Mouse (Mus musculus) heart, postnatal 0 days (tissue): ENCODE measurements around the gene Ifitm2. TPM values are rescaled to one million over a fixed set of nuclear protein-coding genes. Genes with fewer than 3 reads are reported as not detected.

Source experiments
- ATAC-seq: fragments of 200-750 bp; cut with Nextera tagmentation; 2 replicates; pipeline ENCODE4 v1.8.0; 2017; ENCODE audit warnings: low read depth, moderate number of reproducible peaks, moderate library complexity; ENCODE audit not compliant: insufficient read depth
- DNase-seq: peaks from one replicate; pipeline ENCODE4 v3.0.0-alpha.2; 2016; ENCODE audit warnings: low spot score
- H3K27ac ChIP-seq: fragments of 300-500 bp; sonication (generic); 2 replicates; pipeline ENCODE4 v1.5.1; 2014; ENCODE audit warnings: low read depth, mild to moderate bottlenecking
- H3K27me3 ChIP-seq: fragments of 300-500 bp; sonication (generic); 2 replicates; pipeline ENCODE4 v1.6.1; 2014; ENCODE audit warnings: low read length, mixed read lengths; ENCODE audit not compliant: control insufficient read depth, insufficient read depth
- H3K36me3 ChIP-seq: fragments of 300-500 bp; sonication (generic); replicated peaks from 2 replicates; pipeline ENCODE4 v1.6.1; 2014; ENCODE audit warnings: low read length, mixed read lengths; ENCODE audit not compliant: control insufficient read depth, insufficient read depth
- H3K4me1 ChIP-seq: fragments of 300-500 bp; sonication (generic); 2 replicates; pipeline ENCODE4 v1.6.1; 2014; ENCODE audit warnings: antibody characterized with exemption; ENCODE audit not compliant: control insufficient read depth, insufficient read depth
- H3K4me2 ChIP-seq: fragments of 300-500 bp; sonication (generic); 2 replicates; pipeline ENCODE4 v1.6.1; 2014; ENCODE audit warnings: low read depth, mild to moderate bottlenecking, low read length, moderate library complexity
- H3K4me3 ChIP-seq: fragments of 300-500 bp; sonication (generic); 2 replicates; pipeline ENCODE4 v1.5.1; 2014; ENCODE audit warnings: low read depth, low read length
- H3K9ac ChIP-seq: fragments of 300-500 bp; sonication (generic); replicated peaks from 2 replicates; pipeline ENCODE4 v1.6.1; 2014; ENCODE audit warnings: low read depth, low read length, mixed read lengths
- H3K9me3 ChIP-seq: fragments of 300-500 bp; sonication (generic); replicated peaks from 2 replicates; pipeline ENCODE4 v1.6.1; 2016; ENCODE audit warnings: low read length; ENCODE audit not compliant: control insufficient read depth
- CTCF ChIP-seq: IDR thresholded peaks from 2 replicates; pipeline ENCODE4 v1.5.1; 2016; ENCODE audit warnings: antibody characterized with exemption, control low read depth, low read depth
- EP300 ChIP-seq: IDR thresholded peaks from 2 replicates; pipeline ENCODE4 v1.6.1; 2016; ENCODE audit warnings: antibody characterized with exemption, low read depth
- WGBS: fragments of 180-500 bp; shearing (Covaris S2); extraction: QIAGEN DNeasy Blood & Tissue Kit; methylation state at CpG from one replicate; pipeline ENCODE4 v1.1.7; 2014; 5-methylcytosine and 5-hydroxymethylcytosine counted together
- polyA plus RNA-seq: library from polyadenylated mRNA; unstranded; fragments of >200 nt; fragmentation: Nextera tagmentation; extraction: Ambion mirVana; gene quantifications from 2 replicates; pipeline ENCODE4 v1.2.1, GENCODE M21; 2015
- total RNA-seq: library from RNA; depleted of rRNA; stranded (reverse); fragments of >200 nt; gene quantifications from 2 replicates; pipeline ENCODE4 v1.2.3, GENCODE M21; 2014; ENCODE audit warnings: low replicate concordance

Gene Ifitm2
- total and polyA plus RNA-seq, 2 experiments from 2014 or later: 172 to 516 TPM

GRCm38 (mm10) chr7:140942341-140942740 is 13.4 kb downstream of the Ifitm2 start:
- Histone ChIP-seq H3K4me3 (peak overlapping the region; percentile 56), H3K36me3 (0 out of 2 replicates have a peak, but pooled peaks cover 11% of the 10 kb centered on the region), H3K27me3 (no peaks in the 10 kb centered on the region), H3K27ac (peak overlapping the region; percentile 88), H3K9ac (peak overlapping the region; percentile 60), H3K4me1 (peaks cover 15% of the 10 kb centered on the region; the same call in 1 of the 2 replicates), H3K9me3 (no peaks in the 10 kb centered on the region), H3K4me2 (peak overlapping the region; percentile 64)
- 64% methylated on average over 9 of the region's 9 CpGs for WGBS
- ATAC-seq: no peak
- TF ChIP-seq EP300 (no peak), CTCF (no peak)
- no peak for DNase-seq

- Histone ChIP-seq H3K9me3 (no peaks in the 10 kb centered on the region), H3K27me3 (no peaks in the 10 kb centered on the region), H3K4me2 (peak within 1 kb of the TSS; percentile 64), H3K4me3 (peak within 1 kb of the TSS; percentile 56), H3K9ac (peak within 1 kb of the TSS; percentile 60), H3K36me3 (0 out of 2 replicates have a peak, but pooled peaks cover 11% of the 10 kb centered on the region), H3K4me1 (peaks cover 9% of the 10 kb centered on the region; the same call in 1 of the 2 replicates), H3K27ac (peak within 1 kb of the TSS; percentile 88)
- ATAC-seq (peak; percentile 92), DNase-seq (peak; percentile 92)
- 3% methylated on average over 33 of the region's 33 CpGs for WGBS
- peak; percentile 82 for TF ChIP-seq CTCF
- TF ChIP-seq EP300: no peak
Measured at GRCm38 (mm10) chr7:140941222-140942051, 14.3 kb downstream of the Ifitm2 start, which contains the start of gene Pgghg. Gene Pgghg (plus strand): TSS chr7:140941391.

- no peak for TF ChIP-seq CTCF
- no peak for TF ChIP-seq EP300
- no peak for DNase-seq
- Histone ChIP-seq H3K4me1 (peaks cover 7% of the 10 kb centered on the region; the same call in 1 of the 2 replicates), H3K9ac (no peak overlapping the region), H3K36me3 (no peaks in the 10 kb centered on the region), H3K27ac (no peak overlapping the region), H3K4me2 (no peak overlapping the region), H3K4me3 (no peak overlapping the region), H3K27me3 (no peaks in the 10 kb centered on the region), H3K9me3 (no peaks in the 10 kb centered on the region)
- no peak for ATAC-seq
- 15% methylated on average over 8 of the region's 8 CpGs for WGBS
Measured at GRCm38 (mm10) chr7:140939669-140940171, 16.1 kb downstream of the Ifitm2 start.

GRCm38 (mm10) chr7:140938896-140939295 is 16.9 kb downstream of the Ifitm2 start:
- 41% methylated on average over 2 of the region's 2 CpGs for WGBS
- ATAC-seq (no peak), DNase-seq (no peak)
- TF ChIP-seq EP300: no peak
- TF ChIP-seq CTCF: no peak
- H3K4me3 ChIP-seq: no peak overlapping the region
- no peak overlapping the region for H3K27ac ChIP-seq
- H3K4me1 ChIP-seq: peaks cover 7% of the 10 kb centered on the region; the same call in 1 of the 2 replicates
- no peak overlapping the region for H3K4me2 ChIP-seq
- no peak overlapping the region for H3K9ac ChIP-seq
- H3K27me3 ChIP-seq: no peaks in the 10 kb centered on the region
- H3K9me3 ChIP-seq: no peaks in the 10 kb centered on the region
- no peaks in the 10 kb centered on the region for H3K36me3 ChIP-seq

GRCm38 (mm10) chr7:140938436-140938835 is 17.4 kb downstream of the Ifitm2 start:
- Histone ChIP-seq H3K4me2 (no peak overlapping the region), H3K9me3 (no peaks in the 10 kb centered on the region), H3K36me3 (no peaks in the 10 kb centered on the region), H3K4me1 (peaks cover 7% of the 10 kb centered on the region; the same call in 1 of the 2 replicates), H3K9ac (no peak overlapping the region), H3K27me3 (no peaks in the 10 kb centered on the region), H3K27ac (no peak overlapping the region), H3K4me3 (no peak overlapping the region)
- WGBS: 51% methylated on average over 3 of the region's 3 CpGs
- TF ChIP-seq CTCF (peak; percentile 19), EP300 (no peak)
- DNase-seq (no peak), ATAC-seq (no peak)
